Mouse (Mus musculus): Measurements from ENCODE around the gene Pdcl3. TPM values are rescaled to one million over a fixed set of nuclear protein-coding genes. Genes with fewer than 3 reads are reported as not detected.

The Pdcl3 gene
- polyA plus RNA-seq, 1 experiment, result 11.3 TPM

GRCm38 (mm10) chr1:38992365-38992764 is 7.0 kb downstream of the Pdcl3 start:
- no peaks in the 10 kb centered on the region for H3K27me3 ChIP-seq (ENCODE audit: control insufficient read depth, insufficient read depth, low read length)
- WGBS, result 87% methylated on average over 3 of the region's 3 CpGs

GRCm38 (mm10) chr1:39001106-39001505 is 15.7 kb downstream of the Pdcl3 start:
- Histone ChIP-seq H3K27me3 (ENCODE audit: control insufficient read depth, insufficient read depth, low read length) (no peaks in the 10 kb centered on the region), H3K36me3 (ENCODE audit: control insufficient read depth, insufficient read depth, low read length) (peaks cover 8% of the 10 kb centered on the region), H3K27ac (ENCODE audit: insufficient read depth, low read length) (no peak overlapping the region), H3K4me3 (ENCODE audit: extremely low read depth, insufficient read depth, insufficient read length) (no peak overlapping the region), H3K4me1 (ENCODE audit: control insufficient read depth, insufficient read depth, insufficient read length) (no peaks in the 10 kb centered on the region)
- WGBS, result 14% methylated on average over 5 of the region's 5 CpGs
- peak; percentile 41 to 56 for DNase-seq (ENCODE audit: low read depth in 1 of 2, low spot score in 2 of 2)
- no peak for TF ChIP-seq POLR2A (IDR thresholded peaks at IDR 0.05; ENCODE audit: low read depth, low read length)
- TF ChIP-seq CTCF (IDR thresholded peaks at IDR 0.05; ENCODE audit: extremely low read depth, insufficient read depth, insufficient read length, insufficient replicate concordance), result peak; percentile 53; the same call in 1 of the 2 replicates

More at GRCm38 (mm10) chr1:38992365-38992764, 7.0 kb downstream of the Pdcl3 start:
- no peak for DNase-seq (ENCODE audit: low read depth in 1 of 2, low spot score in 2 of 2)
- Histone ChIP-seq H3K27ac (ENCODE audit: insufficient read depth, low read length) (no peak overlapping the region), H3K4me1 (ENCODE audit: control insufficient read depth, insufficient read depth, insufficient read length) (peaks cover 5% of the 10 kb centered on the region), H3K36me3 (ENCODE audit: control insufficient read depth, insufficient read depth, low read length) (peaks cover 23% of the 10 kb centered on the region), H3K4me3 (ENCODE audit: extremely low read depth, insufficient read depth, insufficient read length) (no peak overlapping the region)
- no peak for TF ChIP-seq POLR2A (IDR thresholded peaks at IDR 0.05; ENCODE audit: low read depth, low read length)
- TF ChIP-seq CTCF (IDR thresholded peaks at IDR 0.05; ENCODE audit: extremely low read depth, insufficient read depth, insufficient read length, insufficient replicate concordance), result no peak

- WGBS, result 82% methylated on average over 10 of the region's 10 CpGs
Measured at GRCm38 (mm10) chr1:39005751-39006354, 20.4 kb downstream of the Pdcl3 start.

GRCm38 (mm10) chr1:39006830-39007829 is 21.7 kb downstream of the Pdcl3 start:
- no peaks in the 10 kb centered on the region for H3K27me3 ChIP-seq (ENCODE audit: control insufficient read depth, insufficient read depth, low read length)
- no peak for TF ChIP-seq CTCF (IDR thresholded peaks at IDR 0.05; ENCODE audit: extremely low read depth, insufficient read depth, insufficient read length, insufficient replicate concordance)
- TF ChIP-seq POLR2A (IDR thresholded peaks at IDR 0.05; ENCODE audit: low read depth, low read length), result no peak
- H3K36me3 ChIP-seq (ENCODE audit: control insufficient read depth, insufficient read depth, low read length), result no peaks in the 10 kb centered on the region
- H3K4me1 ChIP-seq (ENCODE audit: control insufficient read depth, insufficient read depth, insufficient read length), result no peaks in the 10 kb centered on the region
- no peak overlapping the region for H3K27ac ChIP-seq (ENCODE audit: insufficient read depth, low read length)
- DNase-seq (ENCODE audit: low read depth in 1 of 2, low spot score in 2 of 2), result no peak
- 41% methylated on average over 11 of the region's 11 CpGs for WGBS
- no peak overlapping the region for H3K4me3 ChIP-seq (ENCODE audit: extremely low read depth, insufficient read depth, insufficient read length)

More at GRCm38 (mm10) chr1:39005751-39006354, 20.4 kb downstream of the Pdcl3 start:
- no peak for TF ChIP-seq POLR2A (IDR thresholded peaks at IDR 0.05; ENCODE audit: low read depth, low read length)
- TF ChIP-seq CTCF (IDR thresholded peaks at IDR 0.05; ENCODE audit: extremely low read depth, insufficient read depth, insufficient read length, insufficient replicate concordance), result no peak
- Histone ChIP-seq H3K36me3 (ENCODE audit: control insufficient read depth, insufficient read depth, low read length) (no peaks in the 10 kb centered on the region), H3K27me3 (ENCODE audit: control insufficient read depth, insufficient read depth, low read length) (no peaks in the 10 kb centered on the region), H3K4me3 (ENCODE audit: extremely low read depth, insufficient read depth, insufficient read length) (no peak overlapping the region), H3K27ac (ENCODE audit: insufficient read depth, low read length) (no peak overlapping the region), H3K4me1 (ENCODE audit: control insufficient read depth, insufficient read depth, insufficient read length) (no peaks in the 10 kb centered on the region)
- no peak for DNase-seq (ENCODE audit: low read depth in 1 of 2, low spot score in 2 of 2)

GRCm38 (mm10) chr1:39010583-39011021 is 25.2 kb downstream of the Pdcl3 start:
- Histone ChIP-seq H3K4me3 (ENCODE audit: extremely low read depth, insufficient read depth, insufficient read length) (no peak overlapping the region), H3K4me1 (ENCODE audit: control insufficient read depth, insufficient read depth, insufficient read length) (no peaks in the 10 kb centered on the region), H3K27me3 (ENCODE audit: control insufficient read depth, insufficient read depth, low read length) (no peaks in the 10 kb centered on the region), H3K27ac (ENCODE audit: insufficient read depth, low read length) (no peak overlapping the region), H3K36me3 (ENCODE audit: control insufficient read depth, insufficient read depth, low read length) (no peaks in the 10 kb centered on the region)
- WGBS, result 5% methylated on average over 12 of the region's 12 CpGs
- DNase-seq (ENCODE audit: low read depth in 1 of 2, low spot score in 2 of 2), result peak; percentile 18 to 33
- TF ChIP-seq CTCF (IDR thresholded peaks at IDR 0.05; ENCODE audit: extremely low read depth, insufficient read depth, insufficient read length, insufficient replicate concordance) (peak; percentile 26; the same call in 1 of the 2 replicates), POLR2A (IDR thresholded peaks at IDR 0.05; ENCODE audit: low read depth, low read length) (no peak)

- H3K4me3 ChIP-seq (ENCODE audit: extremely low read depth, insufficient read depth, insufficient read length), result no peak overlapping the region
- no peak overlapping the region for H3K27ac ChIP-seq (ENCODE audit: insufficient read depth, low read length)
- H3K27me3 ChIP-seq (ENCODE audit: control insufficient read depth, insufficient read depth, low read length), result no peaks in the 10 kb centered on the region
- TF ChIP-seq CTCF (IDR thresholded peaks at IDR 0.05; ENCODE audit: extremely low read depth, insufficient read depth, insufficient read length, insufficient replicate concordance), result no peak
- TF ChIP-seq POLR2A (IDR thresholded peaks at IDR 0.05; ENCODE audit: low read depth, low read length), result no peak
- no peaks in the 10 kb centered on the region for H3K4me1 ChIP-seq (ENCODE audit: control insufficient read depth, insufficient read depth, insufficient read length)
- H3K36me3 ChIP-seq (ENCODE audit: control insufficient read depth, insufficient read depth, low read length), result no peaks in the 10 kb centered on the region
- 87% methylated on average over 13 of the region's 13 CpGs for WGBS
- no peak for DNase-seq (ENCODE audit: low read depth in 1 of 2, low spot score in 2 of 2)
Measured at GRCm38 (mm10) chr1:39012576-39012975, 27.2 kb downstream of the Pdcl3 start.
